Mouse (Mus musculus) cerebellum, postnatal 4 days (tissue): ENCODE measurements around the gene Strn.
"Not testable (repeated sequence)": the region's sequence is repeated elsewhere in the genome, so short reads cannot be mapped to it uniquely, and the experiment has no call there.

Experiments used
- DNase-seq, 2 experiments: peaks; one replicate each; pipeline ENCODE4 v3.0.0; 2022; ENCODE audit warnings: low spot score in 2 of 2, mixed read lengths in 1 of 2

Strn gene

GRCm38 (mm10) chr17:78710258-78710657 is 26.7 kb downstream of the Strn start:
- no peak for DNase-seq

DNA sequence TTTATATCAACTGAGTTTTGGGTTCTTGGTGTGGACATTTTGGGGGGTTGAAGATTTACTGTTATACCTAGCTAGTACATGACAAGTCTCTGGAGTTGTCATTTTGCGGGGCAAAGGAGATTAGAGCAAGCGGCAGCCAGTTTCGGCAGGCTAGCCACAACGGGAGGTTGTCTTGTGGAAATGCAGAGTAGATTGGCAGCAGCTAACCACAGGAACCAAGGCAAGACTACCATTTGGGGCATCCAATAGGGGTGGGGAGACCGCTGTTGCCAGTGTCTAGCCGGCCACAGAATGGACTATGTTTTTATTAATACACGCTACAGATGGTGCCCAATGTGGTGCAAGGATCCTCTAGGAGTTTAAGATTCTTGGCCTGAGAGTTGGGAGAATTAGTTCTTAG is 28.6 kb downstream of the Strn start:
- DNase-seq: no peak

- no peak for DNase-seq
These were observed 34.0 kb downstream of the Strn start for GRCm38 (mm10) chr17:78702988-78703387.

DNA sequence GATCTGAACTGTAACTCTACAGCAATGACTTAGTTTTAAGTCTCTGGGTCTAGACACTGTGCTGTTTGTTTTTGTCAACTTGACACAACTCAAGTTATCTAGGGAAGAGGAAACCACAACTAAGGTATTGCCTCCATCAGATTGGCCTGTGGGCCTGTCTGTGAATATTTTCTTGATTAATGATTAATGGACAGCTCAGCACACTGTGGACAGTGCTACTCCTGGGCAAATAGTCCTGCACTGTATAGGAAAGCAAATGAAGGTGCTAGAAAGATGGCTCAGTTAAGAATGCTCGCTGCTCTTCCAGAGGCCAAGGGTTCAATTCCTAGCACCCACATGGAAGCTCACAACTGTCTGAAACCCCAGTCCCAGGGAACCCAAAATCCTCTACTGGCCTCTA is 38.0 kb downstream of the Strn start:
- DNase-seq: no peak

DNA sequence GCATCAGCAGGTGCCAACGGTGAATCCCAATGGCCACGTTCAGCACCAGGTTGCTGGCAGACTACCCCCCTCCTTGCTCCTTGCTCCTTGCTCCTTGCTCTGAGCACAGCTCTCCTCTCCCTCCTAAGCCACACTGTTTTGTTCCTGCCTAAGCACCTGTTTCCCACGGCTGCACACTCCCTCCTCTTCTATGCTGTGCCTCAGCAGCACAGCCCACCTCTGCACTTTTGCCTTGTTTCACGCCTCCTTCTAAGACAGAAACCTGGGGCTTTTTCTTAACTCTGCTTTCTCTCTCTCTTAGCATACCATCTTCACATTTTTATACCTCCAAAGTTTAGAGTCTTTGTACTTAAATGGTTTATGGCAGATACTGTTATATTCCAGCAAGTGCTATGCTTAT is 39.5 kb downstream of the Strn start:
- DNase-seq: no peak

DNA sequence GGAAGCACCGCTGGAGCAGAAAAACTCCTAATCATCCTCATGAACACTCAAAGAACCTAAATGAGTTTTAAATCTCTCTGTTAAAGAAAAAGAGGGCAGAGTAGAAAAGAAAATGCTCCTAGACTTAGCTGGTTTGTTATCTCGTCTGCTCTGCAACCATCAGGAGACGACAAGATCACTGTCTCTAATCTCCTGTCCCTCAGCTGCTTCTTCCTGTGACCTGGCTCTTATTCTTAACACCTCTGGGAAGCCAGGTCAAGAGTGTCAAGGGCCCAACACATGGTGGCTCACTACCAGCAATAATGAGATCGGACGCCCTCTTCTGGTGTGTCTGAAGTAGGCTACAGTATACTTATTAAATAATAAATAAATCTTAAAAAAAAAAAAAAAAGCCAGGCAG is 40.1 kb downstream of the Strn start:
- no peak for DNase-seq

GRCm38 (mm10) chr17:78689231-78689630 is 47.8 kb downstream of the Strn start:
- not testable (repeated sequence) for DNase-seq

GRCm38 (mm10) chr17:78687971-78688370 is 49.0 kb downstream of the Strn start:
- DNase-seq: no peak

- DNase-seq: no peak
These were observed 52.0 kb downstream of the Strn start for GRCm38 (mm10) chr17:78685004-78685403.

DNA sequence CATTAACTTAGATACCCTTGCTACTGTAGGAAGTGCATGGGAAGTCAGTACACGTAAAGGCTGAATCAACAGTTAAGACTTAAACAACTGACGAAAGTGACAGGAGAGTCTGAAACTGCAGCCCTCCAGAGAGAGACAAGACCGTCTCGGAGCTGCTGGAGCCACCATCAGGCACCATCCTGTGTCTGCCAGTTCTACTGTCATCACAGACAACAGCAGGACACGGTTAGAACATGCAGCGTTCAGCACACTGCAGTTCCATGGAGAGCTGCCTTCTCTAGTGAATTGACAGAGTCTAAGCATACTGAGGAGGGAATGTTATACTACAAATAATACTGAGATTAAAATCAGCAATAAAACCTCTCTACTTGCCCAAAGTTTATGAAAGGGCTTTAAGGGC is 54.6 kb downstream of the Strn start:
- DNase-seq: no peak

DNA sequence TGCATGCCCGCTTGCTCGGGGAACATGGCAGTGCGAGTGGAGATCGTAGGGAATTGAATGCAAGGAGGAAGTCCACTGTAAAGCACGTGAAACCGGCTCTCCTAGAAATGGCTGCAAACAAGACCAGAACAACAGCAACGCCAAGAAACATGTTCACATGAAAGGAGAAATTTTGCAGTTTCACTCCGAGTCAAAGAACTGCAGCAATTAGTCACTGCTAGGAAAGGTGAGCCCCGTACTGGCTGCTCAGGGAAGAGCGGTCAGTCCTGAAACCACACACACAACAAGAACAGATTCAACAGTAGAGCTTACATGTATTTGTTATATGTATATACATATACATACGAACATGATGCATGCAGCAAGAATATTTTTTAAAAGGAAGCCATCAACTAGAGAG is 57.5 kb downstream of the Strn start:
- no peak for DNase-seq

GRCm38 (mm10) chr17:78676813-78677212 is 60.2 kb downstream of the Strn start:
- DNase-seq: no peak

- no peak for DNase-seq
These were observed 71.9 kb downstream of the Strn start for GRCm38 (mm10) chr17:78664962-78665545.

- no peak for DNase-seq
These were observed 82.2 kb downstream of the Strn start for GRCm38 (mm10) chr17:78654841-78655240.

GRCm38 (mm10) chr17:78643853-78644475 is 93.0 kb downstream of the Strn start:
- peak in 1 of 2 experiments; percentile 14 for DNase-seq

DNA sequence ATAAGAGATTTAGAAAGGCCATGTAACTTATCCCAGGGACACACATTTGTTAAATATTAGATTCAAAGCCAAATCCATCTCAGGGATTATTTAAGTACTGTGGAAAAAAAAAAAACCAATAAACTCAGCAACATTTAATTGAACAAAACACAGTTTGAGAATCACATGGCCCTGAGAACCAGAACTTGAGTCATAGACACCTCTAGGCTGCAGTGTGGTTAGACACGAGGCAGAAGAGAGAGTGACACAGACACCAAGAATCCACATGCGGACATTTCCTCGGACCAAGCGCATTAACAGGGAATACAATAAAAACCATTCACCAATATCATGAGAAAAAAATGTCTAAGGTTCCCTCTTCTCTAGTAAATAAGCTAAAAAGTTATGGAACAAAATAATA is 94.7 kb downstream of the Strn start:
- no peak for DNase-seq

GRCm38 (mm10) chr17:78640387-78640786 is 96.6 kb downstream of the Strn start:
- no peak for DNase-seq

DNA sequence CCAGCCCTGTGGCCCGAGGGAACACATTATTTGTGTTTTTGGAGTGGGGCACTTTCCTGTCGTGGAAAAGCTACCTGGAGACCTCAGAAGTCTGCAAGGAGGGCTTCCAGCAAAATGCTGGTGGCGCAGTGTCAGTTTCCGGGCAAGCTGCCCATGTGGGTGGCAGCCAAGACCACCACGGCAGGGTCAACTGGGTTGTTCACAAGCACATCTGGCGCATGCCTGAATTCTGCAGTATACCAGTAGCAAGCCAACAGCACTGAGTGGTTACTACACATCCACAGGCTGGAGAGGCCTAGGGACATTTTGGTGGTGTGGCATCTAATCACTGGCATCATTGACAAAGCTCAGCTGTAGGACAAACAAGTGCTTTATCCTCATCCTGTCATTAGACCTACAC is 97.9 kb downstream of the Strn start:
- peak in 1 of 2 experiments; percentile 40 for DNase-seq

DNA sequence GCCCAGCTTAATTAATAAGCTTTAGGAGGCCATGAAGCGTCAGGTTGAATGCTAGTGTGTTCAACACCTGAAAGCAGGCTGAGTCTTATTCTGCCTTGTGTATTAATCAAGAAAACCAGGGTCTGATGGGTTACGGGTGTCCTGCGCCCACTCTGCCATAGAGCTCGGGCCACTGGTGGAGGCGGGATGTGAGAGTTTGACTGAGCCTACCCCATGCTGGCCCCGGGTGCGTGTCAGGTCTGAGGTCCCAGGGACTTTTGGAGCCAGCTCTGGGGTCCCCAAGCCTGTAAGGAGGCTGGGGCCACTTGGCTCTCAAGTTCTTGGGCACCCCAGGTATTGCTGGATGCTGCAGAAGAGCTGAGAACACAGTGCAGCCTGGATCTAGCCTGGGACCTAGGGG is 99.9 kb downstream of the Strn start:
- no peak for DNase-seq

GRCm38 (mm10) chr17:78635616-78636015 is 101.4 kb downstream of the Strn start:
- no peak for DNase-seq

DNA sequence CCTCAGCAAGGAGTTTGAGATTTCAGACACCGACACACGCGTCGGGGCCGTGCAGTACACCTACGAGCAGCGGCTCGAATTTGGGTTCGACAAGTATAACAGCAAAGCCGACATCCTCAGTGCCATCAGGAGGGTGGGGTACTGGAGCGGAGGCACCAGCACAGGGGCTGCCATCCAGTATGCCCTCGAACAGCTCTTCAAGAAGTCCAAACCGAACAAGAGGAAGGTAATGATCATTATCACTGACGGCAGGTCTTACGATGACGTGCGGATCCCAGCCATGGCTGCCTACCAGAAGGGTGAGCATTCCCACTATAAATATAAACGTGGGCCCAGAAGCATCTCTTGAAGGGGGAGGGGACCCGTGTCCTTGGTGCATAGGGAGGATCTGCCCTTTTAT is 112.1 kb downstream of the Strn start:
- no peak for DNase-seq

DNA sequence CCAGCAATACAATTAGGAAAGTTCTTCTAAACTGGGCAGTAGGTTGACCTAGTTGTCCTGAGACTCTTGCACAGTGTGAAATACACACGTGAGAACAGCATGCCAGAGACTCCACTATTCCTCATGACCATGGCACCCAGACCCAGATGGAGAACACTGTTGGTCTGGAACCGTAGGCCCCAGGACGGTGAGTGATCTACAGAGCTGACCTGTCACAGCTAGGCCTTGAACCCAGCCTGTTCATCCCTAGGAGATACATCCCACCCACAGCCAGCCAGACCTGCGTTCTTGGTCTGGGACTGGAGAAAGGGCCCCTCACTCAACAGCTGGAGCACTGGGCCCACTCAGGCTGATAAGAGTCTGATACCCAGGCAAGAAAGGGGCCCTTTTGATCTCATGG is 115.1 kb downstream of the Strn start:
- DNase-seq: no peak

DNA sequence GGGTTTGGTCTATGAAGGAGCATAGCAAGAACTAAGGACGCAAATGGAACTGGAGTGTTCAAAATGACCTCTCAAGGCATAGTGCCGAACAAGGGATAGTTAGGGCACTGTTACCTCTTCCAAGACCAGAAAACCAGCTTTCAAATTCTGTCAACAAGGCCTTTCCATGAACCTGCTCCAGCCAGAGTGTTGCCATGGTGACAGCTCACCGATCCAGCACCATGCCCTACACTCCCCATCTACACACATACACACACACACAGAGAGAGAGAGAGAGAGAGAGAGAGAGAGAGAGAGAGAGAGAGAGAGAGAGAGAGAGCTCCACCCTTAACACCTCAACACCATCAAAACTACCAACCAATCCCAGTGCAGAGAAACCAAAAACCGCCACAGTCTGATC is 116.3 kb downstream of the Strn start:
- DNase-seq: no peak

- DNase-seq: no peak
These were observed 117.0 kb downstream of the Strn start for GRCm38 (mm10) chr17:78619981-78620380.
